Mouse (Mus musculus) testis, adult 2 months (tissue): Measurements from ENCODE around the gene Asf1b.

ENCODE experiments used
- CTCF ChIP-seq: fragments of 200-500 bp; IDR thresholded peaks from 2 replicates; pipeline ENCODE4 v1.5.1; 2012; ENCODE audit warnings: low read depth, mild to moderate bottlenecking, inconsistent platforms, low read length, moderate library complexity; ENCODE audit not compliant: control insufficient read depth, insufficient read depth, insufficient replicate concordance
- POLR2A ChIP-seq: fragments of 200-500 bp; IDR thresholded peaks from 2 replicates; pipeline ENCODE4 v1.6.1; 2012; ENCODE audit warnings: low read depth, mild to moderate bottlenecking, inconsistent platforms, low read length, moderate library complexity; ENCODE audit not compliant: control insufficient read depth

- TF ChIP-seq CTCF: no peak
- TF ChIP-seq POLR2A: no peak
Measured at GRCm38 (mm10) chr8:83914232-83914631, 41.1 kb upstream of the Asf1b start.
